Mouse (Mus musculus) E14TG2a.4 (cell line): ENCODE results near the gene Trim60.

Experiments
- CTCF ChIP-seq: conservative IDR thresholded peaks from 2 replicates; pipeline ENCODE4 v1.5.1; 2014; ENCODE audit warnings: low read length
- NANOG ChIP-seq: IDR thresholded peaks from 2 replicates; pipeline ENCODE4 v1.6.1; 2014; ENCODE audit warnings: borderline replicate concordance, low read length, mixed read lengths

- TF ChIP-seq CTCF = no peak
- TF ChIP-seq NANOG = no peak
Observed at GRCm38 (mm10) chr8:65047193-65047592, 28.8 kb upstream of the Trim60 start.
